Mouse (Mus musculus): ENCODE data around the gene Immp2l.
A peak's percentile ranks its signal among the peaks of the same experiment; 100 is the strongest.
"Not testable (repeated sequence)": the region's sequence is repeated elsewhere in the genome, so short reads cannot be mapped to it uniquely, and the experiment has no call there.

Immp2l gene

DNA sequence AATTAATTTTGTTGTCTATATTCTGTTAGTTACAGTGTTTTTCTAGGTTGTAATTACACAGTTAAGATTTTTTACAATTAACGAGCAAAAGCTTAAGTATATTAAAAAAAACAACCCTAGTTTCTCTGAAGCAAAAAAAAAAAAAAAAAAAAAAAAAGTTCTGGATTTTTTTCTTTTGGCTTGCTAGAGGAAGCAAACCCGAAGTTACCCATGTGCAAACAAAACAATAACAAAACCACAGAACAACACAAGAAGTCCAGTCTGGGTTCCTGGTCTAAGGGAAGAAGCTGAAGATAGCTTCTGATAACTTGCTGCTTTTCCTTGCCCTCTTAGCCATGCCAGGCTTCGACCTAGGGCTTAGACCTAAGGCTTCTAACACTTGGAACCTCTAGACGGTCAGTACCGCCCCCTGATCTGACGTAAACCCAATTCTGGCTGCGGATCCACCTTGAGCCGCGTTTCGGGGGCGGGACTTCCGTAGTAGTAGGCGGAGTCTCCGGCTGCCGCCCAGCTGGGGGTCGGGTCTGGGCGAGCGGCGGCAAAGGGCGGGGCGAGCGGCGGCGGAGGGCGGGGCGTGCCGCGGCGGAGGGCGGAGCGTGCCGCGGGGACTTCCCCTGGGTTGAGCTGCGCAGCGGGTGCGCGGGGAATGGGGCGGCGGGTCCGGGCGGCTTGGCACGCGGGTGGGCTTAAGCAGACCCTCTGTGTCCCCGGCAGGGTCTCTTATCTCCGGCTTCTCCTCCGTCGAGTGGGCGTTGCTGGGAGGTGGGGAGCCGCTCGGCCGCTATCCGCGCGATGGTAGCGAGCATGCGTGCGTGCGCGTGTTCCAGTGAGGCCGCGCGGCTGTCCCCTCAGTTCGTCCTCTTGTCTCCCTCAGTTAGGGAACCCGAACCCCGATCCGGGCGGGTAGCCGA is at the start of gene Immp2l:
Gene Immp2l (plus strand): TSS at position 580 of the 911 bp plus-strand sequence.
- peak; percentile 98 for DNase-seq (ENCODE audit: low read depth)

DNA sequence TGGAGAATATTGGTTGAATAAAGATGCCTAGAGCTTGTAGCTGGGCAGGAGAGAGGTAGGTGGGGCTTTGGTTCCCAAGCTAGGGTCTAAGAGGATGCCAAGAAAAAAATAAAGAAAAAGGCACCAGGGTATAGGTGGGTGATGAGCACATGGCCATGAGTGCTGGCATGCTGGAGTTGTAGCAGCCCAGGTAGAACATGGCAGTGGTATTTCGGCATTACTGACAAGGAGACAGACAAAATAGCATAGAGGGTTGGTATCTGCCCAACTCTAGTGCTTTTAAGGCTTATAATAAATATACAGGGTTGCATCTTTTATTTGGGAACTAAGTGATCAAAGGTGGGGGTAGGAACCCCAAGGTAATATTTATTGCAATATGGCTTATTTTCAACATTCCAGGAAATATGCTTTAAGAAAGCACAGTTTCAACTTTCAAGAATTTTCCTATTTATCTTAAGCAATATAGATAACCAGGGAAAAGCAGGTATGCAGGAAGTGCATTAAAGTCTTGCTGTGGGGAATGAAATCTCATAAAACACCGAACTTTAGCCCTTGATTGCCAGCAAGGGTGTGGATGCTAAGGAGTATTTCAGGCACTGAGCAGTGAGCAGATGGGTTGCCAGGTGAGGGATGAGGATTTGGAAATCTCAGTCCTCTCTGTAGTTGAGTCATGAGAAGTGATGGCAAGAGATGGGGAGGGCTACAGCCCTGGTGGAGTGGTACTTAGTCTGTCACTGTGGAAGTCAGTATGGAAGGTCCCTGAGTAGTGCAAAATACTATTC is 45.0 kb upstream of the Immp2l start:
- no peak for DNase-seq (ENCODE audit: low read depth)

DNA sequence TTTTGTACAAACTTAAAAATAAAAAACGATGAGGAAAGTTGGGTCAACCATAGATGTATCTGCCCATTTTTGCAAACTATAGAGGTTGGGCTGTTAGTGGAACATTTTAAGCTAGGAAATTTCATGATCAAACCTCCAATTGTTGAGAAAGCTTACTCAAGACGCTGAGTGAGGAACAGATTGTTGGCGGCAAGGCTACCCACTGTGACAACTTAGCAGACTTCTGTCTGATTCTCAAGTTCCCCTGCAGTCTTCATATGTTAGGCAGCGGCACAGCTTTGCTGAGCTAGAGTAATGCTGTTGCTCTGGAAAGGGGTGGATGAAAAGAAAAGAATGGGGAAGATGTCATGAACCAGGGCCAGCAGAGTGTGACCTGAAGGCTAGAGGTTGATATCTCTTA is 44.2 kb upstream of the Immp2l start:
- DNase-seq (ENCODE audit: low read depth), result no peak

DNA sequence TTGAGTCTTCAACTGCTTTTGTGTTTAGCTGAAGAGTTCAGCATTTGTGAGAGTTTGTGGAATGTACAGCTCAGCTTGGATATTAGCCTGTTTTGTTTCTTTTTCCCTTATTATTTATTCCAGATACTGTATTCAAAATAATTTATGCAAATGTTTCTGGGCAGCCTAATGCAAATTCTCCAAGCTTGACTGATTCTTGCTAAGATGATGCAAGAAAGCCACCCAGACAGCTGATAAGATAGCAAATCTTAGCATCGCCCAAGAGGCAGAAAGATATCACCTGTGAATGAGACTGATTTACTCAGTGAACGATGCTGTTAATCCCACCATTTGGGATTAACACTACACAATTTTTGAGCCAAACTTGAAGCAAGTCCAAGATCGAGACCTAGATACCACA is 43.7 kb upstream of the Immp2l start:
- no peak for DNase-seq (ENCODE audit: low read depth)

DNA sequence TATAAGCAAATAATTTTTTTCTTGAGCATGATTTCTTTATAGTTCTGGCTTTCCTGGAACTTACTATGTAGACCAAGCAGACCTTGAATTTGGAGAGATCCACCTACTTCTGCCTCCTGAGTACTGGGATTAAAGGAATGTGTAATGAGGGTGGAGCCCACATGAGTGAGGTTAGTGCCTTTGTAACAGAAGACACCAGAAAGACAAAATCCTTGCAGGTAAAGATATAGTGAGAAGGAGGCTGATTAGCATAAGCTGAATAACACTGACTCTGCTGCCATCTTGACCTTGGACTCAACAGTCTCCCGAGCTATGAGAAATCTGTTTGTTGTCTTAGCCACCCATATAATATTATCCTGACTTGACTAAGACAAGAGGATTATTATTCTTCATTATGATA is 40.9 kb upstream of the Immp2l start:
- DNase-seq (ENCODE audit: low read depth), result no peak

DNA sequence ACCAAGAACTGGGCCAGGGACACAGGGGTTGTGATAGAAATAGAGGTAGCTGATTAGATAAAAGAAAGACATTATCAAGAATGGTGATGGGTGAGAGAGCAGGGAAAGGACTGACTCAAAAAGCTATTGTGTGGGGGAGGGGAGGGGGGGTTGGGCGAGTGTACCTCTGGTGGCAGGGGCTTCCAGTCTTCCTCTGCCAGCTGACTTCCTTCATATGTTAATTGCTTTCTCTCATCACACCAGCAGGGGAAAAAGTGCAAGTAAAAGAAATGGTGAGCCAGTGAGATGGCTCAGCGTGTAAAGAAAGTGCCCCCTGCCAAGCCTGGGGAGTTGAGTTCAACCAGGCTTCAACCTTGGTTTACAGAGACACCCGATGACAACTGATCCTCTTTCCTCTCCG is 39.2 kb upstream of the Immp2l start:
- DNase-seq (ENCODE audit: low read depth), result no peak

DNA sequence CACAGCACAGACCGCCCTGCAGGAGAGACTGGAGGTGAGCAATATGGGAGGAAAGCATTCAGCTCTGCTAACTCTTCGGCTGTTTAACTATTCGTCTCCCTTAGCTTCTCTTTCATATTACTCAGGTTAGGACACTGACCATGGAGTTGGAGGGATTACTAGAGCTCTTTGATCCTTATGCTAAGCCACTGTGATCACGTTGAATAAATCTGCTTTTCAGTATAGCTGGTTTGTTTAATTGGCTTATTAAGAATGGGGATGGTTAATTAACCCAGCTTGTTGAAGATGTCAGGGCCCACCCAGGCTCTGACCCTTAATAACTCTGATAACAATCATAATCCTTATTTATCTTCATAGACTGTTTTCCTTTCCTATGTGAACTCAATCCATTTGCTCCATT is 38.1 kb upstream of the Immp2l start:
- DNase-seq (ENCODE audit: low read depth), result no peak

DNA sequence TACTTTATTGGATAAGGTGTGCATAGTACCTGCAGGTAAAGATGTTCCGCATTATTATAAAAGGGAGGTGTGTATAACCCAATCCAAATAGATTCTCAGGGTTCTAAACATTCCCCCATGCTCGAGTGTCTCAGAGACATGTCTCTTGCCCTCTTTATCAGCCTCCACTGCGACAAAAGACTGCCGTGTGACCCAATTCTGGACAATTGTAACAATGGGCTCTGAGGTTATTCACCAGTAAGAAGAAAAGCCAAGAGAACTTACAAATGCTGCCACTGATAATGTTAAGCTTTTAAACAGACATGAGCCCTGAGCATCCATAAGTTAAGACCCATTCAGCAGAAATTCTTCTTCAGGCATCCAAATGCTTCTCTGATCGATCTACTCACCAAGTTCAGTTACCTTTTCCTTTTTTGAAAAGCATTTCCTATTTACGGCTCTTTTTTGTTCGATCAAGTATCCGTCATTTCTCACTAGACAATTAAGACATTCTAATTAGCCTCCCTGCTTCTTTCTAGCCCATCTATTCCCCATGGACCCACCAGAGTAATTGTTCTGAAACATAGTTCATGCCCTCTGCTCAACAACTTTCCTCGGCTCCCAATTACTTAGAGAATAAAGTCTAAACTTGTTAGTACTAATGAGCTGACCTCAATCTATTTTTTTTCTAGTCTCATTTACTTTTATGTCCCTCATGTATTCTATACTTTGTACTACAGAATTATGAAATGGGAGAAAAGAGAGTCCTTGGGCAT is 35.4 kb upstream of the Immp2l start:
- DNase-seq (ENCODE audit: low read depth), result no peak

DNA sequence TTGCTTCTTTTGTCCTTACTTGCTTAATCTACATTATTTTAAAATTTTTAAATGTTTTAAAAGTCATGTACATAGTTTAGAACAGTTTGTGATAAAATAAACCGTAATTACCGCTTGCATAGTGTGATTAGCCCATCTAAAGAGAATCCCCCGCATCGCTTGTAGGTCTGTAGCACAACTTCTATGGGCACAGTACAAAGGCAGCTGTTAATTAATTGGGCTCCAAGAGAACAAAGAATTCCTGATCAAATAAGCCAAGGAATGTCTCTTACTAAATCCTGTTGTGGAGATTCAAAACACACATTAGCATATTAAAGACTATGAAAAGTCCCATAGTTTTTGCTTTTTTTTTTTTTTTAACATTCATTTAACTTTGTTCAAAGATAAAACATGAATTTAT is 32.2 kb upstream of the Immp2l start:
- no peak for DNase-seq (ENCODE audit: low read depth)

DNA sequence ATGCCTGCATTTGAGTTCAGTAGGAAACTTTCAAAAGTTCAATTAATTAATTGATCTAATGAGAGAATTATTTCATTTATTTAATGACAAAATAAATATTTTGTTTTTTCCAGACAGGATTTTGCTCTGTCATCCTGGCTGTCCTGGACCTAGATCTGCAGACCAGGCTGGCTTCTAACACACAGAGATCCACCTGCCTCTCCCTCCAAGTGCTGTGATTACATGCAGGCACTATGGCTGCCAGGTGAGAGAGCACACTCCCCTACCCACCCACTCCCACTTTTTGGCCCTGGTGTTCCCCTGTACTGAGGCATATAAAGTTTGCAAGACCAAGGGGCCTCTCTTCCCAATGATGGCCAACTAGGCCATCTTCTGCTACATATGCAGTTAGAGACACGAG is 31.7 kb upstream of the Immp2l start:
- DNase-seq (ENCODE audit: low read depth), result not testable (repeated sequence)

DNA sequence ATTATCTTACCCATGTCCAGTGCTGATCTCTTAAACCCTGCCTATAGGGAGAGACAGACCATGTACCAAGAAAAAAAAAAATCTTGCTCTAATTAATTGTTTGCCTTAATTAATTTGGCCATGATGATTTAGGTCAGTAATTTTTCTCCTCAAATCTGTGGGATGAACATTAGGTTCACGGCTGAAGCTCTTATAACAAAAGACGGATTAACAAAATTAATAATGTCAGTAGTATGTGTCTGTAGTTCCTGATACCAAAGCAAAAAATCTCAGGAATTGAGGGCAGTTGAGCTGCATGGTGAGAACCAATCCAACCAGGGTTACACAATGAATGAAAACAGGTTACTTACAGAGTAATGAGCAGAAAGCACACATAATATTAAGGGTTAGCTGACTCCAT is 29.0 kb upstream of the Immp2l start:
- no peak for DNase-seq (ENCODE audit: low read depth)

DNA sequence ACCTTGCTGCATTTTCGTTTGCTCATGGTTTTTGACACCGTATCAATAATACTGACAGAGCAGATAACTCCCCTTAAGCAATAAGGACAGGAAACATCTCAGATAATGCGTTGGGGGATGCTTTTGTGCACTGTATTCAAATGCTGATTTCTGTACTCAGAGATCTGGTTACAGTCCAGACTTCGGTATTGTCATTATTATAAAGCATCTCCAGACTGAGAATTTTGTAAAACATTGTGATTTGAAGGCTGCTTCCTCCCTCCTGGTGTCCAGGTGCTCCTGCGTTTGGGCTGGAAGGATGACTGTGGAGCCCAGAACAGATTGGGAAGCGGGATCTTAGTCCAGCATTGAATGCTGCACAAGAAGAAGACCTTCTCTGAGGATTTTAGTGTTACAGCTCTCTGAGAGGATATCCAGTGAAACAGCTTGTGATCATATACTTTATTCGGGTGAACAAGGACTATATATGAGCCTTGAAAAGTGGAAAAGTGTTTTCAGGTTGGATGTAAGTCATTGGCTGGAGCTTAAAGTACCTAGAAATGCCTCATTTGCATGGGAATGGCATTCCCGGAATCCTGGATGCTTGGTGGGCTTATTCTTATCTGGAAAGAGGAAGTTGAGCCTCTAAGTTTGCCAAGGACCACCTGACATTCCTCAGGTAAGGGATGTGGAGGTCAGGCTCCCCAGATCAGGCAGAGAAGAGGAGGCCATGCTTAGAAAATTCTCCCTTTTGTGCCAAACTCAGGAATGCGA is 28.1 kb upstream of the Immp2l start:
- no peak for DNase-seq (ENCODE audit: low read depth)

DNA sequence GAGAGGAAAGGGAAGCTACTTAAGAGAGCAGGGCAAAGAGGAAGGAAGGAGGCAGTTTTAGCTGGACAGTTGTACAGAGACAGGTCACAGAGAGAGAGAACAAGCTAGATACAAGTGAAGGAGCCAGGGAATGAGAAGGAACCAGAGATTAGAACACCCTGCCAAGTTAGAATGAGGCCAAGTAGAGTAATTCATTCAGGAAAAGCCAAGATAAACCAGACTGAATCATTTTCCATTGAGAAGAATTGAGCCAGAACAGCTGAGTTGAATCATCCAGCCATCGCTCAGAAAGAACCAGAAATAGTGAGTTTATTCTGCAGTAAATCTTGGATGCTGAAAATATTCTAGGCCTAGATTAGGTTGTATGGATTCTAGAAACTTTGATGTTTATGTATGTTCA is 1.4 kb upstream of the Immp2l start:
- no peak for DNase-seq (ENCODE audit: low read depth)

DNA sequence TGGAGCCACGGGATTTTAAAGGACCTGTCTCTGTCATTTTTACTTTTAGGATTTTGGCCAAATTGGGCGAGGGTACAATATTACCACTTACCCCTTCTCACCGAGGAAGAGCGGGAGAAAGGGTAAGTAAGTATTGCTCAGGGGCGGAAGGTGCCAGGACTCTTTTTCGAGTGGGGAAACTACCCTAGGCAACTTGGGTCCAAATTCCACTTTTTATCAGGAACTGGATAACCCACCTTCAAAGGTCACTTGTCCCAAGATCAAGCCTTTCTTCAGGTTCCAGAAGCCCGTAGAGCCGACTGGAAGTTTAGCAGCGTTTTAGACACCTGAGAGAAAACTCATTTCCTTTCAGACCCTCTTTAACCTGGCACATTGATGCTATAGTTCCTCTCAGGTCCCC is 622 bp downstream of the Immp2l start:
- no peak for DNase-seq (ENCODE audit: low read depth)

DNA sequence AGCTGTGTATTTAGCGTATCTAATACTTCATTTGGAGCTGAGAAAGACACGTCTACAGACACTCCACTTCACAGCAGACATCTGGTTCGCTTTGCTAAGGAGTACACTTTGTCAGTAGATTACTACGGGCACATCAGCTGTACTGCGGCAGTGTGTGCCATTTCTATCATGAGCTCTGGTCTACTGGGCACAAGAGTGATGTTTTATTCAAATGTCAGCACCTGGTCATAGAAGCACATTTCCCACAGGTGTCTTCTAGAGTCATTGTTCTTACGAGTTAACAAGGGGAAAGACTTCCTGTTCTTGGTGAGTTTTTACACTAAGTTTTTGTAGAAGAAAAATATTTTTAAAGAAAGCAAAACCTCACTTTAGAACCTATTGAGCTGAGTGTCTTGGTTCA is 3.6 kb downstream of the Immp2l start:
- DNase-seq (ENCODE audit: low read depth), result no peak

DNA sequence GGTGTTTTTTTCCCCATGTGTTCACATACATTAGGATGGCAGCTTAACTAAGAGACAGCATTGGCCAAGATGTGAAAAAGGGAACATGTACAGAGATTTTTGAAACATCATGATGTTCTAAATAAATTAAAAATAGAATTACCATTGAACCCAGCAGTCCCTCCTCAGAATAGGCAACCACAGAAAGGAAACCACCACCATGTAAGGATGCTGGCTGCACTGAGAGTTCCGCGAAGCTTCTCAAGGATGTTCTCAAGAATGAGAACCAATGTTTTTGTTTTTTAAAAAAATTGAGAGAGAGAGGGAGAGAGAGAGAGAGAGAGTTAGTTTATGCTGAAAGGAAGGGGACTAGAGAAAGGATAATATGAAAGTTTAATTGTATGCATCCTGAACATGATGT is 7.2 kb downstream of the Immp2l start:
- no peak for DNase-seq (ENCODE audit: low read depth)

DNA sequence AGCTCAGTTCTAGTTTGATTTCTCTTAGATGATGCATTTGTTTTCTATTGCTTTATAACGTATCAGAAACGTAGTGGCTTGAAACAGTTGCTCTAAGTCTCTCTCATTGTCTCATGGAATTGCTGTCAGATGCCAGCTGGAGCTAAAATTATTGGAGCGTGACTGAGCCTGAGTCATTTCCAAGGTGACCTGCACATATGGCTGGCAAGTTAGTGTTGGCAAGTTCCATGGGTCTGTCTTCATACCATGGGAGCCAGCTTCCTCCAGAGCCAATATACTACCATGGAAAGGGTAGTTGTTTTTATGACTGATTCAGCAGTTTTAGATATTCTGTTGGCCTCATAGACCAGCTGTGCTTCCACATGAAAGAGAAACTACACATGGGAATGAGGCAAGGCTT is 9.3 kb downstream of the Immp2l start:
- no peak for DNase-seq (ENCODE audit: low read depth)

DNA sequence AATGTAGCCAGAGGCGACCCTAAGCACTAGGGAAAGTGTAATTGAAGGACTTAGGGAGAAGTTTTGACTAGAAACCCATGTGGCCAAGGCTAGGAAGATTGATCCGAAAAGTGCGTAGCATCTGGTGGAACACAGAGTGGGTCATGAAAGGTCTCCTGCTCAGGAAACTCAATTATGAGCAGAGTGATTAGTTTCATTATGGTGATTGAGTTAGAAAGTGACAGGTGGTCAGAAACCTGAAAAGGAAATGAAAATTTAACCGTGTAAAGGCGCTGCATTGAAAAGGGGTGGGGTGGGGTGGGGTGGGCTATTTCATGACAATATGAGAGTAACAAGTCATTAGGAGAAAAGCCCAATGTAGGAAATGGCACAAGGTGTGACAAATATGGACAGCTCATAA is 15.9 kb downstream of the Immp2l start:
- no peak for DNase-seq (ENCODE audit: low read depth)

DNA sequence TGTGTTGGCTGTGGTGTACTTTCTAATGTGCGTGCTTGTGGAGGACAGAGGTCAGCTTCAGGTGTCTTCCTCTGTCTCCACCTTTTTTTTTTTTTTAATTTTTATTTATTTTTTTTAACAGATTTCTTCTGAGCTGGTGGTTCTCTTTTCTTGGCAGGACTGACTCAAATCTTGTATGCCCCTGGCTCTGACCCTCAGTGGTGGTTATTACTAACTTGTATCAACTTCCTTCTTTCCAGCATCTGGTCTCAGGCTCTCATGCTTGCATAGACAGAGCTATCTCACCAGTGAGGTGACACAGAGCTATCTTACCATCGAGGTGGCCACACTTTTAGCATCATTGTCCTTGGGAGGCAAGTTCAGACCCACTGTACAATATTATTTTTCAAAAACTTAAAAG is 17.8 kb downstream of the Immp2l start:
- DNase-seq (ENCODE audit: low read depth), result no peak

DNA sequence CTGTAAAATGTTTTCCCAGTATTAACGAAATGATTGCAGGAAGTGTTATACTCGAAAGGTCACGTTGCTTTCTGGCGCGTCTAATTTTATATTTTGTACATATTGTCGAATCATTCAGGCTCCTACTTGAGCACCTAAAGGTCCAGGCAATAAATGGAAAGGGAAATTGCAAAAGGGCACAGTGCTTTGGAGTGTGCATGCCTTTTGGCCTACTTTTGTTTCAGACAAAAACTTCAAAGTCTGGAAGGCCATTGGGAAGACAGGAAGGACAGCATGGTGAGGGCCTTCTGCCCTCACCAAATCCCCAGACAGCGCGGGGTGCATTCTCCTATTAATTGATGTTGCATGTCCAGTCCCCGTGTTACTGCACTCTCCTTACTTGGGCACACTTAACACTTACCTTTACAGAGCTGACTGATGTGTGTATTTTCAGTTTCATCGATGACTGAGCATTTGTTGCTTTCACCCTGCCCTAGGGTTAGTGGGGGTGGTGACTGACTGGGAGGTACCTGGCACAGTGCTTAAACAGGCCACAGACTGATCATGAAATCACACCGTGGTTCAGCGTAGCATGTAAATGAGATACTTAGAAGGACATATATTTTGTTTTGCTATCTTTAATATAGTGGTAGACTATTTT is 20.7 kb downstream of the Immp2l start:
- DNase-seq (ENCODE audit: low read depth), result no peak

DNA sequence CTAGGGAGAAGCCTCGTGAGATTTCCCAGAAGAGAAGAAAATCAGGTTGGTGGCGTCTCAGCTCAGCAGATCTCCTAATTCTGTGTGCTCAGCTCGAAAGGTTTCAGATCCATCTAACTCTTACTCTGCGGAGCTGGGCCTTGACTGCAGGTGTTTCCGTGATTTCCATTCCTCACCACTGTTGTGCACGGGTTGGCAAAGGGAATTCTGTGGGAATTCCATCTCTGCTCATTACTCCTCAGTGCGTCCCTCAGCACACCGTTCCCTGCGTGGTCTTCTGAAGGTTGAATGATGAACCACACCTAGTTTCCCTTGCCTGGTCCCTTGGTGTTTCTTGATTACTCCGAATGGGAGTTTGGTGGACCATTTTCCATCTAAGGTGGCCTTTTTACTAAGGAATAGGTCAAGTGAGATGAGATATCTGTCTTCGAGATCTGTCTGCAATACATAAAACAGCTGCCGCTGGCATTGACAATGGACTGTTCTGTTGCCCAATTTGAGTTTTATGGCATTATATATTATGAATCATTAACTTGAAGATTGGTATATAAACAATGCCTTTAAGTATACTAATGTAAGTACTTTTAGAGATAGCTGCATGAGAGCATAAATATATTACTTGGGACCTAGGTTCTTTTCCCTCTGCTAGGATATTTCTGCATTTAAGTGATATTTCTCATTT is 23.3 kb downstream of the Immp2l start:
- no peak for DNase-seq (ENCODE audit: low read depth)

All from naive thymus-derived CD4-positive, alpha-beta T cell, adult 2 months (primary cell).